Mouse (Mus musculus) spleen, adult 2 months (tissue): Measurements from ENCODE around the gene R3hdm2. TPM values are rescaled to one million over a fixed set of nuclear protein-coding genes. Genes with fewer than 3 reads are reported as not detected.

Experiments used
- DNase-seq, 2 experiments: peaks; one replicate each; pipeline versions ENCODE4 v3.0.0 to v3.0.0-alpha.2; 2012 to 2021; ENCODE audit warnings: low spot score in 2 of 2, low read depth in 1 of 2
- H3K27ac ChIP-seq: fragments of 200-500 bp; 2 replicates; pipeline ENCODE4 v1.5.1; 2012; ENCODE audit warnings: low read length, inconsistent platforms; ENCODE audit not compliant: insufficient read depth
- H3K27me3 ChIP-seq: fragments of 200-500 bp; 2 replicates; pipeline ENCODE4 v1.6.1; 2012; ENCODE audit warnings: mild to moderate bottlenecking, moderate library complexity, low read length, inconsistent platforms; ENCODE audit not compliant: control insufficient read depth, insufficient read depth
- H3K36me3 ChIP-seq: fragments of 200-500 bp; 2 replicates; pipeline ENCODE4 v1.6.1; 2012; ENCODE audit warnings: mild to moderate bottlenecking, low read length, inconsistent platforms; ENCODE audit not compliant: control insufficient read depth, insufficient read depth
- H3K4me1 ChIP-seq: fragments of 200-500 bp; 2 replicates; pipeline ENCODE4 v1.6.1; 2011; ENCODE audit warnings: inconsistent platforms; ENCODE audit not compliant: control insufficient read depth, insufficient read depth, insufficient read length
- H3K4me3 ChIP-seq: fragments of 200-500 bp; 2 replicates; pipeline ENCODE4 v1.5.1; 2011; ENCODE audit warnings: mild to moderate bottlenecking, inconsistent platforms; ENCODE audit not compliant: insufficient read depth, insufficient read length; ENCODE audit errors: extremely low read depth
- CTCF ChIP-seq: fragments of 200-500 bp; IDR thresholded peaks from 2 replicates; pipeline ENCODE4 v1.5.1; 2011; ENCODE audit warnings: mild to moderate bottlenecking, inconsistent platforms; ENCODE audit not compliant: insufficient read depth, insufficient read length, insufficient replicate concordance; ENCODE audit errors: extremely low read depth
- POLR2A ChIP-seq: fragments of 200-500 bp; IDR thresholded peaks from 2 replicates; pipeline ENCODE4 v1.6.1; 2011; ENCODE audit warnings: low read depth, low read length, inconsistent platforms
- WGBS: fragments of 180-500 bp; shearing (Covaris S2); methylation state at CpG from one replicate; pipeline ENCODE4 v1.1.7; 2018; 5-methylcytosine and 5-hydroxymethylcytosine counted together
- polyA plus RNA-seq: library from polyadenylated mRNA; depleted of rRNA; stranded (reverse); fragments of >200 nt; gene quantifications from 2 replicates; pipeline ENCODE4 v1.2.3, GENCODE M21; 2012

The R3hdm2 gene
- polyA plus RNA-seq, 1 experiment = 67.6 TPM

GRCm38 (mm10) chr10:127490160-127491127, 110.3 kb downstream of the R3hdm2 start:
- H3K27me3 ChIP-seq = no peaks in the 10 kb centered on the region
- WGBS = 92% methylated on average over 18 of the region's 18 CpGs
- no peak overlapping the region for H3K4me3 ChIP-seq
- peaks cover 37% of the 10 kb centered on the region for H3K36me3 ChIP-seq
- H3K27ac ChIP-seq = no peak overlapping the region
- H3K4me1 ChIP-seq = no peaks in the 10 kb centered on the region
- TF ChIP-seq CTCF = no peak
- no peak for TF ChIP-seq POLR2A
- no peak for DNase-seq

- DNase-seq = no peak
- H3K4me1 ChIP-seq = no peaks in the 10 kb centered on the region
- WGBS = 92% methylated on average over 8 of the region's 8 CpGs
- H3K4me3 ChIP-seq = no peak overlapping the region
- H3K27me3 ChIP-seq = no peaks in the 10 kb centered on the region
- TF ChIP-seq CTCF (no peak), POLR2A (no peak)
- no peak overlapping the region for H3K27ac ChIP-seq
- H3K36me3 ChIP-seq = peaks cover 39% of the 10 kb centered on the region
Observed at GRCm38 (mm10) chr10:127491128-127491512, 111.0 kb downstream of the R3hdm2 start.

- Histone ChIP-seq H3K27ac (no peak overlapping the region), H3K36me3 (peaks cover 44% of the 10 kb centered on the region), H3K4me1 (no peaks in the 10 kb centered on the region), H3K27me3 (no peaks in the 10 kb centered on the region), H3K4me3 (no peak overlapping the region)
- no peak for TF ChIP-seq CTCF
- TF ChIP-seq POLR2A = no peak
- WGBS = 91% methylated on average over 3 of the region's 3 CpGs
- DNase-seq = no peak
Observed at GRCm38 (mm10) chr10:127492118-127492517, 112.0 kb downstream of the R3hdm2 start.

GRCm38 (mm10) chr10:127496156-127496555, 116.0 kb downstream of the R3hdm2 start:
- no peak for DNase-seq
- Histone ChIP-seq H3K27me3 (no peaks in the 10 kb centered on the region), H3K4me1 (no peaks in the 10 kb centered on the region), H3K4me3 (no peak overlapping the region), H3K27ac (no peak overlapping the region), H3K36me3 (peaks cover 51% of the 10 kb centered on the region)
- 92% methylated on average over 3 of the region's 3 CpGs for WGBS
- no peak for TF ChIP-seq CTCF
- TF ChIP-seq POLR2A = no peak

GRCm38 (mm10) chr10:127499516-127499915, 119.4 kb downstream of the R3hdm2 start:
- TF ChIP-seq POLR2A (no peak), CTCF (no peak)
- 90% methylated on average over 5 of the region's 5 CpGs for WGBS

GRCm38 (mm10) chr10:127500042-127500441, 119.9 kb downstream of the R3hdm2 start:
- H3K36me3 ChIP-seq = peaks cover 30% of the 10 kb centered on the region
- WGBS = 89% methylated on average over 4 of the region's 4 CpGs
- no peak for DNase-seq
- H3K4me1 ChIP-seq = no peaks in the 10 kb centered on the region
- H3K4me3 ChIP-seq = no peak overlapping the region
- TF ChIP-seq CTCF = no peak
- no peak for TF ChIP-seq POLR2A
- no peak overlapping the region for H3K27ac ChIP-seq
- H3K27me3 ChIP-seq = no peaks in the 10 kb centered on the region

More at GRCm38 (mm10) chr10:127499516-127499915, 119.4 kb downstream of the R3hdm2 start:
- no peak for DNase-seq
- no peak overlapping the region for H3K4me3 ChIP-seq
- no peaks in the 10 kb centered on the region for H3K4me1 ChIP-seq
- peaks cover 35% of the 10 kb centered on the region for H3K36me3 ChIP-seq
- no peaks in the 10 kb centered on the region for H3K27me3 ChIP-seq
- no peak overlapping the region for H3K27ac ChIP-seq
